Mouse (Mus musculus): Measurements from ENCODE around the gene Zfp53. TPM values are rescaled to one million over a fixed set of nuclear protein-coding genes. Genes with fewer than 3 reads are reported as not detected.

The Zfp53 gene
- total RNA-seq, 1 experiment from 2014 or later, result 19.5 TPM

Other genes with a start within 250 kb of the Zfp53 start
- not detected in 2 replicates for gene Vmn1r235, start 232.6 kb upstream of the Zfp53 start, total RNA-seq (2017)
- not detected in 2 replicates for gene Vmn1r236, start 206.1 kb upstream of the Zfp53 start, total RNA-seq (2017)
- gene Vmn1r237, start 177.1 kb upstream of the Zfp53 start, total RNA-seq (2017), result not detected in 2 replicates
- 17.1 and 24.3 TPM in 2 replicates for gene Zfp677, start 105.2 kb upstream of the Zfp53 start, total RNA-seq (2017)
- 5.3 and 8.1 TPM in 2 replicates for gene Zfp54, start 65.8 kb upstream of the Zfp53 start, total RNA-seq (2017)
- gene Zfp51, start 38.6 kb upstream of the Zfp53 start, total RNA-seq (2017), result 18.8 and 21.4 TPM in 2 replicates
- 37.0 and 59.6 TPM in 2 replicates for gene Zfp52, start 46.5 kb downstream of the Zfp53 start, total RNA-seq (2017)
- 2.0 and 3.5 TPM in 2 replicates for gene Zfp948, start 78.0 kb downstream of the Zfp53 start, total RNA-seq (2017)
- gene Zfp983, start 161.6 kb downstream of the Zfp53 start, total RNA-seq (2017), result 3.9 TPM in 2 replicates
- gene Gm10226, start 202.9 kb downstream of the Zfp53 start, total RNA-seq (2017), result 11.2 TPM in 1 of 2 replicates, not detected in the other
- 11.5 and 16.9 TPM in 2 replicates for gene Zfp760, start 218.7 kb downstream of the Zfp53 start, total RNA-seq (2017)
- 8.8 and 10.1 TPM in 2 replicates for gene Zfp229, start 241.8 kb downstream of the Zfp53 start, total RNA-seq (2017)

Measured in hematopoietic stem cell, adult 5-6 weeks (primary cell).